Mouse (Mus musculus): ENCODE measurements around the gene Dvl2. TPM values are rescaled to one million over a fixed set of nuclear protein-coding genes. Genes with fewer than 3 reads are reported as not detected.

The Dvl2 gene
- polyA plus RNA-seq (2012): 59.6 and 66.9 TPM in 2 replicates

DNA sequence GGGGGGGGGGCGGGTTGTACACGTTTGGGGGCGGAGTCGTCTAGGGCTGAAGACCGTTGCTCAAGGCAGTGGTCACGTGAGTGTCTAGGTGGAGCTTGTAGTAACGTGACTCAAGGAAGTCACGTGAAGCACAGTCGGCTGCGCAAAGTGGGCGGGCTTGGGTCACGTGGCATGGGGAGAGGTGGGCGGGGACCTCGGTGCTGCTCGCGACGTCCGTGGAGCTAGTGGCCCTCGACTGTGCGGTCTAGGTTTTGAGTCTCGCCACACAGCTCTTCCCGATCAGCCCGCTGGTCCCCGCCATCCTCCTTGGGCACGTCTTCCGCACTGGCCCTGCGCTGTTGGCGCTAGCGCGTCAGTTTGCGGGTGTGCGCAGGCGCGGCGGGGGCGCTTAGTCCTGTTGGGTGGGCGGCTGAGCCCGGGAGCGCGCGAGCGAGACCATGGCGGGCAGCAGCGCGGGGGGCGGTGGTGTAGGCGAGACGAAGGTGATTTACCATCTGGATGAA, at the start of gene Dvl2:
Gene Dvl2, plus strand, starts transcription at position 200 of the 503 bp plus-strand sequence.
- TF ChIP-seq GATA1 (IDR thresholded peaks at IDR 0.05; ENCODE audit: low read length): no peak

DNA sequence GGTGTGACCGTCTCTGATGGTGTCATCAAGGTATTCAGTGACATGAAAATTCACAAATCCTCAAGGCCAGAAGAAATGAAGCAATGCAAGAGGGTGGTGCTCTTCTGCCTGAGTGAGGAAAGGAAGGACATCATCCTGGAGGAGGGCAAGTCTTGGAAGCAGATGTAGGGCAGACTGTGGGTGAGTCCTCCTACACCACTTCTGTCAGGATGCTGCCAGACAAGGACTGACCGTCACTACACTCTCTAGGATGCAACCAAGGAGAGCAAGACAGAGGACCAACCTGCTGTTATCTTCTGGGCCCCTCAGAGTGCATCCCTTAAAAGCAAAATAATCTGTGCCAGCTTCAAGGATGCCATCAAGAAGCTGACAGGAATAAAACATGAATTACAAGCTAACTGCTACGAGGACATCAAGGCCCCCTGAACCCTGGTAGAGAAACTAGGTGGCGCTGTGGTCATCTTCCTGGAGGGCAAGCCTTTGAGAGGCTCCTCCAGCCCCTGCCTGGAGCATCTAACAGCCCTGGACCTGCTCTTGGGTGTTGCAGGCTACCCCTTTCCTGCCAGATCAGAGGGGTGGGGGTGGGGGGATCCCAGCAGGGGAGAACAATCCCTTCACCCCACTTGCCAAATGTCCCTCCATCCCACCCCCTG, 49.5 kb upstream of the Dvl2 start:
- no peak for TF ChIP-seq GATA1 (IDR thresholded peaks at IDR 0.05; ENCODE audit: low read length)

DNA sequence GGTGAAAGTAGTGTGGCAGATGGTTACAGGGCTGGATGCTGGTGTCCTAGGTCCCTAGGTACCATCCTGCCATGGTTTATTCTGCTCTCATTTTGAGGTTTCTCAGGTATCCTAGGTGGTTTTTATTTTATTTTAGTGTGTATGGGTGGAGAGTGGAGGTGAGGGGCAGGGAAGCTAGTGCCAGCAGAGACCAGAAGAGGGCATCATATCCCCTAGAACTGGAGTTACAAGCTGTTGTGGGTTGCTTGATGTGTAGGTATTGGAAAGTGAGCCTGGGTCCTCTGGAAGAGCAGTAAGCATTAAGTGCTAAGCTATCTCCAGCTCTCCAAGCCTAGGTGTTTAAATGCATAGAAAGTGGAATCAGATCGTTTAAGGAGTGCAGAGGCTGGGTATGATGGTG, 48.1 kb upstream of the Dvl2 start:
- TF ChIP-seq GATA1 (IDR thresholded peaks at IDR 0.05; ENCODE audit: low read length): no peak

DNA sequence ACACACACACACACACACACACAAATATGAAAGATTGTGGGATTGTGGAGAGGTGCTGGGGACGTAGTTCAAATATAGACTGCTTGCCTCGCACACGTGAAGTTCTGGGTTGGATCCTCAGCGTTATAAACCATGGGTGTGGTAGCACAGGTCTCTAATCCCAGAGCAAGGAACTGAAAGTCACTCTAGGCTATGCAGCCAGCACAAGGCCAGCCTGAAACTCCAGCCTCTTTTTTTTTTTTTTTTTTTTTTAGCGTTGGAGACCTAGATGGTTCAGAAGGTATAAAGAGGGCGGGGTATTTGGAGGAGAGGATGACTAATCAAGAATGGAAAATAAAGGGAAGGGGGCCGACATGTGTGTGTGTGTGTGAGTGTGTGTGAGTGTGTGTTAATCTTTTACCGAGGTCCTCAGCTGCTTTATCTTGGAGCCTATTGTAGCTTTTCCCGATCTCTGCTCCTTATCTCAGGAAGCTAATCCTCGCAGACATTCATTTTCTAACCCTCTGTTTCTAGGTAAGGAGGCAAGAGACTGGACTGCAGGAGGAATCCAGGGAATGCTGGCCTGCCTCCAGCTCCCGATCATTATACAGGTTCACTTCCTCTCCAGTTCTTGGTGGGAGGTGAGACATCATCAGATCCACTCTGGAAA, 47.0 kb upstream of the Dvl2 start:
- no peak for TF ChIP-seq GATA1 (IDR thresholded peaks at IDR 0.05; ENCODE audit: low read length)

DNA sequence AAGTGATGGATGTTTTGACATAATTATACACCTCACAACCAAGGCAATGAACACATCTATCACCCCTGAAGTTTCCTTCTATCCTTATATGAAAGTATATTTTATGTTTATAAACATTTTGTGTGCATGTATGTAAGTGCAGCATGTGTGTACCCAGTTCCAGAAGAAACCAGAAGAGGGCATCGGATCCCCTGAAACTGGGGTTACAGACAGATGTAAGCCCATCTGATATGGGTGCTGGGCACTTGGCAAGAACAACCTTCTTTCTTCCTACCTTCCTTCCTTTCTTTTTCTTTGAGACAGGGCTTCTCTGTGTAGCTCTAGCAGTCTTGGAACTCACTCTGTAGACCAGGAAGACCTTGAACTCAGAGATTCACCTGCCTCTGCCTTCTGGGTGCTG, 44.2 kb upstream of the Dvl2 start:
- no peak for TF ChIP-seq GATA1 (IDR thresholded peaks at IDR 0.05; ENCODE audit: low read length)

DNA sequence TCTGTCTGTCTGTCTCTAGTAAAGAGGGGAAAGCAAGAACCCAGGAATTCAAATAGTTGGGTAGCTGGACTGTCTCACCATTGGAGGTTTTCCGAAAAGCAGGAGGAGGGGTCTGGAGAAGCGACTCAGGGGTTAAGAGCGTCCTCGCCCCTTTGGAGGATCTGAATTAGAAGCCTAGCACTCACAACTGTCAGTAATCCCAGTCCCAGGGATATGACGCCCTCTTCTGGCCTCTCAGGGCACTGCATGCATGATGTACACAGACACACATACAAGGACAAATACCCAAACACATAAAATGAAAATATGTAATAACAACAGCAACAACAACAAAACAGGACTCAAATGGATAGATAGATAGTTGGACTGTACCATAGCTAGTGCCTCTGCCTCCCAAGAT, 39.8 kb upstream of the Dvl2 start:
- TF ChIP-seq GATA1 (IDR thresholded peaks at IDR 0.05; ENCODE audit: low read length): no peak

DNA sequence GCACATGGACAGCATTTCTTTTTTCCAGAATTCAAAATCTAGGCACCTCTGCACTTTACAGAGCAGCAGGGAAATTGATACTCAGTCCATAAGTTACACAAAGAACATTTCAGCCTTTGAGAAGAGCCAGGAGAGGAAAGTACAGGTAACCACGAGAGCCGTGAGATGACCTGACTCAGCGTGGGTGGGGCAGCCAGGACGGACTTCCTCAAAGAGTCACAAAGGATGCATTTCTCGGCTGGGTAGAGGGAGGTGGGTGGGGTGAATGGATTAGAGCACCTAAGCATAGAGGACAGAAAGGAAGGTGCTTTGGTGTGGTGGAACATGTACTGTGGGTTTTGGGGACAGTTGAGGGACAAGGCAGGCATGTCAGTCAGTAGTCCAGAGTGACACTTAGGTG, 38.6 kb upstream of the Dvl2 start:
- TF ChIP-seq GATA1 (IDR thresholded peaks at IDR 0.05; ENCODE audit: low read length): no peak

DNA sequence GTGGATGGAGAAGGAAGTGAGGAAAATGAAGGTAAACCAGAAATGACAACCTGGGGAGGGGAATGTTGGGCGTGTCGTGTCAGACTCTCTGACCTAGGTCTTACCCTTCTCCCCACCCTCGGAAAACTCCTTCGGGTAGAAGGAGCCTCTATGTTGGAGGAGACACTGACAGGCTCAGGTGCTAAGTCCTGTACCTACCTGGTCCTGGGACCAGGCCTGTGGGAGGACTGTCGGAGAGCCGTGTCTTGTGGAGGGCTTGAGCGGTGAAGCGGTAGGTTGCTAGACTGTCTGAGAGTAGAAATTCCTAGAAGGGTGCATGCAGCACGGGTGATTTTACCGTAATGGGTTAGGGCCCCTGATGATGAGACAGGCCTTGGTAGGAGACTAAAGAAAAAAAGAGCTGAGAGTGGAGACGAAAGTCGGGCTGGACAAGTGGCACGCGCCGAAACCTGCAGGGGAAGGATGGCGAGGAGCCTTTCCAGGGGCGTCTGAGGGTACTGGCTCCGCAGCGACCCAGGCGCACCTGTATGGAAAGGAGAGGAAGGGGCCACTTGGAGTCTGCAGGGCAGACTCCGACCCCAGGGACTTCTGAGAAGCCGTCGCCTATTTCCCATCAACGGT, 35.6 kb upstream of the Dvl2 start, which contains the start of gene Cldn7:
Gene Cldn7, plus strand, starts transcription at position 130 of the 621 bp plus-strand sequence.
- no peak for TF ChIP-seq GATA1 (IDR thresholded peaks at IDR 0.05; ENCODE audit: low read length)

DNA sequence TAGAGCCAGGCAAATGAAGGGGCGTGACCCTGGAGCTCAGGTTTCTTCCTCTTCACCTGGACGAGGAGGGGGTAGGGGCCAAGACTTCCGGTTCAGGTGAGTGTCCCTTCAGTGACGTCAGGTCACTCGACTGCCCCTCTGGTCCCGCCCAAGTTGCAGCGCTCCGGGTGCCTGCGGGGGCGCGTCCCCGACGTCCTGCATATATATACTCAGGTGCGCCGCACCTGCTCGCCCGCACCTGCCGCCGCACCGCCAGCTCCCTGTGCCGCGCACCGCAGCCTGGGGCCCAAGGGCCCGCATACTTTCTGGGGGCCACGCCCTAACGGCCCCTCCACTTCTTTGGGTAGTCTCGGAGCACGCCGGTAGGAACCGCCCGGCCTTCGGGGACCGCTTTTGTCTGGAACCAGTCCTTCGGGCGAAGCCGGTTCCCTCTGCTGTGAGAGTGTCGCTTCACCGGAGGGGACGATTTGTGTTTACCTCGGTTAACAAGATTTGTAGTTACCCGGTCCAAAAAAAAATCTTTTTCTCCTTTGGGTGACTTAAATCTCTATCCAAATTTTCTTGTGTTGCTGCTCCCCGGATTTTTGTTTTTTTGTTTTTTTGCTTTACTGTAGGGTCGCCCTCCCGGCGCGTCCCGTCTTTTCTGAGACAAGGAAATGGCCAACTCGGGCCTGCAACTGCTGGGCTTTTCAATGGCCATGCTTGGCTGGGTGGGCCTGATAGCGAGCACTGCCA, 35.0 kb upstream of the Dvl2 start:
- no peak for TF ChIP-seq GATA1 (IDR thresholded peaks at IDR 0.05; ENCODE audit: low read length)

DNA sequence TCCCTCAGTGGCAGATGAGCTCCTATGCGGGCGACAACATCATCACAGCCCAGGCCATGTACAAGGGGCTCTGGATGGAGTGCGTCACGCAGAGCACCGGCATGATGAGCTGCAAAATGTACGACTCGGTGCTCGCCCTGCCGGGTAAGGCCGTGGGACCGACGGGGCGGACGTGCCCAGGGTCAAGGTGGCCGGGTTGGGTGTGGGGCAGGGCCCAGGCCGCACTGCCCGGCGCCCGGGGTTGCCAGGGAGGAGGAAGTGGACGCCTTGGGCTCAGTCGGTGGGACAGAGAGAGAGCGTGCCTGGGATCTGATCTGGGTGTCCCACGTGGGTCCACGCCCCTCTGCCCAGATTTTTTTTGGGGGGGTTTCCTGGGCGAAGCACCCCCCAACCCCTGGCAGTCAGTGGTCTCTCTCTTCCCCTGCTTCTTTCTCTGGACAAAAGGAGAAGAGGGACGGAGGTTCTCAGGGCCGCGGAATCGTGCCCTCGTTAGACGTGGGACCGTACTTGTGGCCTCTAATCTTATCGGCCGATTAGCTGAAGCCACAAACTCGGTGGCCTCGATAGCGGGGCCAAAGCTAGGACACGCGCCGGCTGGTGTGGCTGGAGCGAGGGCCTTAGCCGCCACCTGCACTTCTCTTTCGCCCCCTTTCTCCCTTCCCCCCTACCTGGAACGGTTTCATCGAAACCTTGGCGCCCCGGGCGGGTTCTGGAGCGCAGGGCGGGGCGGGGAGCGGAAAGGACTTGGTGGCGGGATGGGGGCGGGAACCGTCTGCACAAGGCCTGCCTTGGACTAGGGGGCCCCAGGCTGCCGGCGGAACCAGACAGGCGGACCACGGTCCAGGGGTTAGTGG, 34.2 kb upstream of the Dvl2 start:
- TF ChIP-seq GATA1 (IDR thresholded peaks at IDR 0.05; ENCODE audit: low read length): no peak

DNA sequence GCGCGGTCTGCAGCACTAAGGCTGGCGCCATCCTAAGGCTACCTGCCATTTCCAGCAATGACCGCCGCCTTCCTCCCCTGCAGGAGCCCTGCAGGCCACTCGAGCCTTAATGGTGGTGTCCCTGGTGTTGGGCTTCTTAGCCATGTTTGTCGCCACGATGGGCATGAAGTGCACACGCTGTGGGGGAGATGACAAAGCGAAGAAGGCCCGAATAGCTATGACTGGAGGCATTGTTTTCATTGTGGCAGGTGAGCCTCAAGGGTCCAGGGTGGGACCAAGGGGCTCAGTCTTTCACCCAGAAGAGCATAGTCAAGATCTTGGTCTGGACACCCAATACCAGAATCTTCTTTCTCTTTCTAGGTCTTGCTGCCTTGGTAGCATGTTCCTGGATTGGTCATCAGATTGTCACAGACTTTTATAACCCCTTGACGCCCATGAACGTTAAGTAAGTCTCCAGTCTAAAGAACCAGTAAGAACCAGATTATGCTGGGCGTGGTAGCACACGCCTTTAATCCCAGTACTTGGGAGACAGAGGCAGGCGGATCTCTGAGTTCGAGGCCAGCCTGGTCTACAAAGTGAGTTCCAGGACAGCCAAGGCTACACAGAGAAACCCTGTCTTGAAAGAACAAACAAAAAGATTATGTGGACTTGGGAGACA, 33.4 kb upstream of the Dvl2 start:
- no peak for TF ChIP-seq GATA1 (IDR thresholded peaks at IDR 0.05; ENCODE audit: low read length)

DNA sequence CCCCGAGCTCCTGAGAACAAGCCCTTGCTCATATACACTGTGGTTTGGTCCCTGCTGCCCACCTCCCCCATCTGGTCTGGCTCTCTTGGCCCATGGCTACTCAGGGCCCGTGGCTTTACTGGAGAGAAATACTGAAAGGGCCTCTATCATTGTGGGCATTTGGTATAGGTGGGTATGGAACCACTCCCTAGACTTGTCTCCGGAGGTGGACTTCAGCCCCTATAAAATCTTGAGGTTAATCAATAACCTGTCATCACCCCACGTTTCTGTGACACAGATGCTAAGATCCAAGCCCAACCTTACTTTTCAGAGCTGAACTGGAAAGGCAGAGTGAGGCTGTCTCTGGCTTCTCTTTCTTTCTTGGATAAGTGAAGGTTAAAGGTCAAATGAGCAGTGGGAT, 31.6 kb upstream of the Dvl2 start:
- no peak for TF ChIP-seq GATA1 (IDR thresholded peaks at IDR 0.05; ENCODE audit: low read length)

DNA sequence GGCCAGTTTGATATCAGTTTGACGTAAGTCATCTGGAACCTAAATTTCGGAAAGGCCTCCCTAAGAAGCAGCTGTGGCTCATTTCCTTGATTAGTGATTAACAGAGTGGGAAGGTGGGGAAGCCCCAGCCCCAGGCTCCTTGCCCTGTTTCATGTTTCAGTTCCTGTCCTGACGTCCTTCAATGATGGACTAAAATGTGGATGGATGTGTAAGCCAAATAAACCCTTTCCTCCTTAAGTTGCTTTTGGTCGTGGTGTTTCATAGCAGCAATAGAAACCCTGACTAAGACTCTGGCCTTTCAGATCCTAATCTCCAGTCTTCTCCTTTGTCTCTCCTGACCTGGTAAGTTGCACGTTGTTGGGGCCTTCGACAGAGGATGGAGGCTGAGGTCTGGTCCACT, 30.2 kb upstream of the Dvl2 start:
- TF ChIP-seq GATA1 (IDR thresholded peaks at IDR 0.05; ENCODE audit: low read length): no peak

DNA sequence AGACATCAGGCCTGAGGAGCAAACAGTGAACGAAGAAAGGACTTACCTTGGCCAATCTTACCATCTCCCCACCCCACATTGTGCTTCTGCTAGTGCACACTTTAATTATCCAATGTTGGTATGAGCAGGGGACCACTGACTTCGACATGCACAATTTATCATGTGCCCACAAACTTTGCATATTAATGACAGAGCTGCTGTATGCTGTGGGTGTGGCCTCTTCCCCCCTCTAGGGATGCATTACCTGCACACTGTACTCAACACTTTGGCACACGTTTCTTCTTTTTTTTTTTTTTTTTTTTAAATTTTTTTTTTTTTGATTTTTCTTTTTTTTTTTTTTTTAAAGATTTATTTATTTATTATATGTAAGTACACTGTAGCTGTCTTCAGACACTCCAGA, 29.6 kb upstream of the Dvl2 start:
- TF ChIP-seq GATA1 (IDR thresholded peaks at IDR 0.05; ENCODE audit: low read length): no peak

DNA sequence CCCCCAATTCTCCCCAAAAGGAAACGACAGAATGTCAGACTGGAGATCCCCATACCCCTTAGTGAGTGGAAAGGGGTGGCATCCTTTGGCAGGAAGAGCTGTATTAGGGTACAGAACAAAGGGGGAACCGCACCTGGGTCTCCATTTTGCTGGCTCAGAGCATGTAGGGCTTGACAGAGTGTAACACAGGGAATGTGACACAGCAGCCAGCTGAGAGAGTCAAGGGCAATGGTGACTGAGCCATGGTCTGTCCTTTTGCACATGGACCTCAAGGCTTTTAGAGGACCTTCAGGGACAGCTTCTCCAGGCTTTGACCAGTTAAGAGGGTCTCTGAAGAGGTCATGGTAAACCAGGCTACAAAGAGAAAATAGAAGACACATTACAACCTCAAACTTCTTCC, 25.5 kb upstream of the Dvl2 start:
- TF ChIP-seq GATA1 (IDR thresholded peaks at IDR 0.05; ENCODE audit: low read length): no peak

All from G1E-ER4 (cell line).